Mouse (Mus musculus) neutrophil, adult 5-6 weeks (primary cell): ENCODE measurements around the gene Gm29427. TPM values are rescaled to one million over a fixed set of nuclear protein-coding genes. Genes with fewer than 3 reads are reported as not detected.
"Not testable (repeated sequence)": the region's sequence is repeated elsewhere in the genome, so short reads cannot be mapped to it uniquely, and the experiment has no call there.

ENCODE experiments used
- ATAC-seq: fragments of 151-379, 151-347 bp; 2 replicates; pipeline ENCODE4 v1.8.0; 2017; ENCODE audit warnings: mild to moderate bottlenecking, moderate TSS enrichment; ENCODE audit not compliant: insufficient number of reproducible peaks, poor library complexity, low FRiP score, severe bottlenecking; ENCODE audit errors: extremely low read depth
- total RNA-seq: library from RNA; stranded (forward); fragments of 200-1000 nt; gene quantifications from 2 replicates; pipeline ENCODE4 v1.2.3, GENCODE M21; 2017

Gm29427 gene
- total RNA-seq, 1 experiment from 2014 or later = not detected

- no peak for ATAC-seq
These were observed 33.8 kb downstream of the Gm29427 start for GRCm38 (mm10) chr1:130681656-130682413.

GRCm38 (mm10) chr1:130681075-130681474, 34.5 kb downstream of the Gm29427 start:
- no peak for ATAC-seq

- no peak for ATAC-seq
These were observed 37.0 kb downstream of the Gm29427 start for GRCm38 (mm10) chr1:130678551-130678950.

GRCm38 (mm10) chr1:130663576-130663975, 52.0 kb downstream of the Gm29427 start:
- not testable (repeated sequence) for ATAC-seq

GRCm38 (mm10) chr1:130661454-130661853, 54.1 kb downstream of the Gm29427 start, which contains the start of gene C4bp:
Gene C4bp, minus strand, starts transcription at chr1:130661632.
- ATAC-seq = no peak

- not testable (repeated sequence) for ATAC-seq
These were observed 56.0 kb downstream of the Gm29427 start for GRCm38 (mm10) chr1:130659641-130660040.

- no peak for ATAC-seq
These were observed 71.5 kb downstream of the Gm29427 start for GRCm38 (mm10) chr1:130644103-130644502.

- no peak for ATAC-seq
These were observed 74.6 kb downstream of the Gm29427 start for GRCm38 (mm10) chr1:130640967-130641366.

GRCm38 (mm10) chr1:130633761-130634410, 81.7 kb downstream of the Gm29427 start:
- peak; percentile 91 for ATAC-seq

- ATAC-seq = no peak
These were observed 82.3 kb downstream of the Gm29427 start for GRCm38 (mm10) chr1:130633316-130633715.

- ATAC-seq = no peak
These were observed 86.1 kb downstream of the Gm29427 start, which contains the start of gene Zp3r for GRCm38 (mm10) chr1:130629521-130629920. Gene Zp3r, minus strand, starts transcription at chr1:130629621.

Other genes starting within 250 kb of the Gm29427 start
- gene Zp3r, start 86.2 kb downstream of the Gm29427 start, total RNA-seq = not detected in 2 replicates
- 0.12 TPM in 1 of 2 replicates, not detected in the other for gene C4bp, start 54.2 kb downstream of the Gm29427 start, total RNA-seq
- 12.6 and 13.6 TPM in 2 replicates for gene Yod1, start 1.5 kb upstream of the Gm29427 start, total RNA-seq
- gene Pfkfb2, start 13.5 kb upstream of the Gm29427 start, total RNA-seq = 15.8 and 20.0 TPM in 2 replicates
- 1.4 and 3.1 TPM in 2 replicates for gene AA986860, start 16.2 kb upstream of the Gm29427 start, total RNA-seq
- gene Fcamr, start 85.1 kb upstream of the Gm29427 start, total RNA-seq = not detected in 2 replicates
- gene Pigr, start 110.9 kb upstream of the Gm29427 start, total RNA-seq = 1.5 and 1.8 TPM in 2 replicates
- 429 and 440 TPM in 2 replicates for gene Fcmr, start 149.9 kb upstream of the Gm29427 start, total RNA-seq
- gene Il24, start 171.7 kb upstream of the Gm29427 start, total RNA-seq = not detected in 2 replicates
- 0.74 TPM in 1 of 2 replicates, not detected in the other for gene Il20, start 195.7 kb upstream of the Gm29427 start, total RNA-seq
- not detected in 2 replicates for gene Il19, start 224.3 kb upstream of the Gm29427 start, total RNA-seq